Mouse (Mus musculus): ENCODE results near the gene Lpp. TPM values are rescaled to one million over a fixed set of nuclear protein-coding genes. Genes with fewer than 3 reads are reported as not detected.

Gene Lpp
- polyA plus RNA-seq, 1 experiment: not detected

DNA sequence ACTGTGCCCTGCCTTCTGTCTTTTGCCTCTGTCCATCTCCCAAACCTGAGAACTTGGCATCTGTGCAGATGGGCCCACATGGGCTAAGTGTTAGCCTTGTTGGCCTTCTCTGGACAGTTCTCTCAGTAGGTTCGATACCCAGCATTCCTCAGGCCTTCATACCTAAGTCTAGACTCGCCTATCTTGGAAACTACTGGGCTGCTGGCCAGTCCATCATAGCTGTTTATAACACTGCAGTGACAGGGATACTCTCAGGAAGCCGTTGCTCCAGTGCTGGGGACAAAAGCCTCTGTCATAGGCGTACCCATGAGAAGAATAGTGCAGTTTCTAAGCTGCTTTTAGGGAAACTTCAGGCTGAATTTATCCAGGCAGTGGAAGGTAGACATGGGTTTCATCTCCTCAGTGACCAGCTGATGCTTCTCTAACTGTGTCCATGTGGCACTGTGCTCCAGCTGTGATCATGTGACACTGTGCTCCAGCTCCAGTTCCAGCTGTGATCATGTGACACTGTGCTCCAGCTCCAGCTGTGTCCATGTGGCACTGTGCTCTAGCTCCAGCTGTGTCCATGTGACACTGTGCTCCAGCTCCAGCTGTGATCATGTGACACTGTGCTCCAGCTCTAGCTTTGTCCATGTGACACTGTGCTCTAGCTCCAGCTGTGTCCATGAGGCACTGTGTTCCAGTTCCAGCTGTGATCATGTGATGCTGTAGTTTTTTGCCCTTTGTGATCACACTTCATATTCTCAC is 99.1 kb downstream of the Lpp start:
- peaks cover 10% of the 10 kb centered on the region for H3K4me1 ChIP-seq (ENCODE audit: control insufficient read depth, insufficient read depth, low read length)
- no peak overlapping the region for H3K4me3 ChIP-seq (ENCODE audit: insufficient read depth, low read depth, low read length)
- 87% methylated on average over 4 of the region's 4 CpGs for WGBS
- TF ChIP-seq POLR2A (IDR thresholded peaks at IDR 0.05; ENCODE audit: insufficient read depth, low read depth, low read length) (no peak), CTCF (IDR thresholded peaks at IDR 0.05; ENCODE audit: insufficient read depth, low read depth, low read length) (no peak)
- no peak overlapping the region for H3K27ac ChIP-seq (ENCODE audit: insufficient read depth, low read depth, low read length)

DNA sequence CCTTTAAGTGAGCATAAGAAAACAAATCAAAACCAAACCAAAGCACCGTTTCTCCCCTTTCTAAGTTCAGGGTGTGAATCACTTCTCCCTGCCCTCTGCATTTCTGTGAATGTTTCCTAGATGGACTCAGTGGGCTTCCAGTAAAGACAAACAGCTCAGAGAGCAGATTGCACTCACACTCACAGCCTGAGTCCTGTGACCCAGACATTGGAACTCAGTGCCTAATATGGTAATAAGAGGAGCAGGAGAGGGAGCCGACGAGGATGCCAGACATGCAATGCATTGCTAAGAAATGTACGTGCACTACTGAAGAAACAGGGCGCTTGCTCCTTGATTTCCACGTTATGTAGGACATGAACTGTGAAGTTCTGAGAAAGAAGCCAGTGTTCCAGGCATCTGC is 101.2 kb downstream of the Lpp start:
- H3K4me1 ChIP-seq (ENCODE audit: control insufficient read depth, insufficient read depth, low read length): peaks cover 10% of the 10 kb centered on the region
- TF ChIP-seq POLR2A (IDR thresholded peaks at IDR 0.05; ENCODE audit: insufficient read depth, low read depth, low read length): no peak
- no peak overlapping the region for H3K27ac ChIP-seq (ENCODE audit: insufficient read depth, low read depth, low read length)
- 51% methylated on average over 6 of the region's 6 CpGs for WGBS
- H3K4me3 ChIP-seq (ENCODE audit: insufficient read depth, low read depth, low read length): no peak overlapping the region

DNA sequence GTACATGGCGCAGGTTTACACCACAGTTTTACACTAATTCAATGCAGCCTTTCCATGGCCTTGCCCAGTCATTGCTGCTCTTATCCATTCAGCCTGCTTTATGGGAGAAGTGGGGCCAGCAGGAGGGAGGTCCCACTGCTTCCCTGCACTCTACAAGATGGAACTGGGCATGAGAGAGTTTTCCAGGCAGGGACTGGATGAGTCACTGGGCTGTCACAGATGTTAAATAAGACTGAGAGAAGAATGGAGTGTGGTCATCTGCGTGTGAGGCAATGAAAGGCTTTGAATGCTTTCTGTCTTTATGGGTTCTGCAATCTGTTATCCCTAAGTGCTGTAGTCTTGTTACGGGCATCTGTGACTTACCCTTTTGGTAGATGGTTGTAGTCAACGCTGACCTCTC is 102.2 kb downstream of the Lpp start:
- Histone ChIP-seq H3K4me3 (ENCODE audit: insufficient read depth, low read depth, low read length) (no peak overlapping the region), H3K4me1 (ENCODE audit: control insufficient read depth, insufficient read depth, low read length) (peaks cover 10% of the 10 kb centered on the region), H3K27ac (ENCODE audit: insufficient read depth, low read depth, low read length) (no peak overlapping the region)
- 87% methylated on average over 4 of the region's 4 CpGs for WGBS
- no peak for TF ChIP-seq CTCF (IDR thresholded peaks at IDR 0.05; ENCODE audit: insufficient read depth, low read depth, low read length)
- TF ChIP-seq POLR2A (IDR thresholded peaks at IDR 0.05; ENCODE audit: insufficient read depth, low read depth, low read length): no peak

DNA sequence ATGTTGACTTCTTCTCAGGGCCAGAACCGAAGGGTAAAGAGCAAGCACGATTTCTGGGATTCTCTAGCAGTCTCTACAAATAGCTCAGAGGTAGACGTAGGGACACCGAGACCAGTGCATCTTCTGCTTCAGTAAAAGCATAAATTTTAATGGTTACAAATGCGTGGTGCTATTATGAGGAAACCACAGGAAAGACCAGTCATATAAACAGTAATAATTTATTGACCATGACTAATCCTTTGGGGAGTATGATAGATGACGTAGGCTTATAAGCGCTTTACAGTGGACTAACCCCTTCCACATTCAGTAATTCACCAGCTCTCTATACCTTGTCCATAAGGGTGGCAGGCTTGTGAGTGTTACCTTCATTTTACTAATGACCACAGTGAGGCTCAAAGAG is 103.3 kb downstream of the Lpp start:
- Histone ChIP-seq H3K4me3 (ENCODE audit: insufficient read depth, low read depth, low read length) (no peak overlapping the region), H3K4me1 (ENCODE audit: control insufficient read depth, insufficient read depth, low read length) (peaks cover 2% of the 10 kb centered on the region; the same call in 1 of the 2 replicates), H3K27ac (ENCODE audit: insufficient read depth, low read depth, low read length) (no peak overlapping the region)
- WGBS: 96% methylated on average over 7 of the region's 7 CpGs
- TF ChIP-seq POLR2A (IDR thresholded peaks at IDR 0.05; ENCODE audit: insufficient read depth, low read depth, low read length) (no peak), CTCF (IDR thresholded peaks at IDR 0.05; ENCODE audit: insufficient read depth, low read depth, low read length) (no peak)

DNA sequence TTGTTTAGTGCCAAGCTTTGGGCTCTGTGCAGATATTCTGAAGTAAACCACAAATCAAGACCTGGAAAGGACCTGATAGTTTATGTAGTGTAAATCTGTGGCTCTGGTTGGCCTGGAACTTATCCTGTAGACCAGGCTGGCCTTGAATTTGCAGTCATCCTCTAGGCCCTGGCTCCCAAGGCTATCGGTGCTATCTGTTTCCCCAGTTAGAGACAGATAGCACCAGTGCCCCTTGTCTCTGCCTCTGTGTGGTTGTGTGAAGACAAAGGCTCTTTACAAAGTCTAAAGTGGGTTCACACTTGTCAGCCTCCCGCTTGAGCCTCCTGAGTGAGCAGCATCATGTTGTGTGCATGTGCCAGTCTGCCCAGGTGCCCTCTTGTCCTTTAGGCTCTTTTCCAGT is 104.1 kb downstream of the Lpp start:
- no peak overlapping the region for H3K4me3 ChIP-seq (ENCODE audit: insufficient read depth, low read depth, low read length)
- no peak overlapping the region for H3K27ac ChIP-seq (ENCODE audit: insufficient read depth, low read depth, low read length)
- 93% methylated on average over 2 of the region's 2 CpGs for WGBS
- no peak for TF ChIP-seq POLR2A (IDR thresholded peaks at IDR 0.05; ENCODE audit: insufficient read depth, low read depth, low read length)
- TF ChIP-seq CTCF (IDR thresholded peaks at IDR 0.05; ENCODE audit: insufficient read depth, low read depth, low read length): no peak
- peaks cover 2% of the 10 kb centered on the region; the same call in 1 of the 2 replicates for H3K4me1 ChIP-seq (ENCODE audit: control insufficient read depth, insufficient read depth, low read length)

DNA sequence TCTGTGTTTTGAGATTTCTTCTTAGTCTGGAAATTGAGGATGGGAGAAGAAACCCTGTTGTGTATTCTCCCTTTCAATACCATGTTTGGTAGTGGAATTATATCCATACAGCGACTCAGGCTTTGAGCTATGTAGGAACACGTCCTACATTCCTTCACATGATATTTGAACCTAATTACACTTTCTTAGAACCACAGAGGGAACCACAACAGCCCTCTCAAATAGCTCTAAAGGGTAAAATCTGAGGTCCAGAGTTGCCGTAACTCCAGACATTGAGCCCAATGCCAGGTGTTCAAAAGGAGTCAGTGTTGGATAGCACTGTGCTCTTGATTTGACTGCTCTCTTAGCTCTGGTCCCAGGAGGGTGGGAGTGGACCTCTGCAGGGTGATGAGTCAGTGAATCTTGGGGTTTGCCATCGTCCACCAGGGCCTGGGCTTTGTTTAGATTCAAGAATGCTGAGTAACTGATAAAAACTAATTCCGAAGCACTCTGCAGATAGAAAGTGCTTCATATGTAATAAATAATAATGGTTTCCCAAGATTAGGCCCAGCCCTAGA is 104.9 kb downstream of the Lpp start:
- no peak overlapping the region for H3K27ac ChIP-seq (ENCODE audit: insufficient read depth, low read depth, low read length)
- TF ChIP-seq CTCF (IDR thresholded peaks at IDR 0.05; ENCODE audit: insufficient read depth, low read depth, low read length) (no peak), POLR2A (IDR thresholded peaks at IDR 0.05; ENCODE audit: insufficient read depth, low read depth, low read length) (no peak)
- H3K4me1 ChIP-seq (ENCODE audit: control insufficient read depth, insufficient read depth, low read length): peaks cover 2% of the 10 kb centered on the region; the same call in 1 of the 2 replicates
- H3K4me3 ChIP-seq (ENCODE audit: insufficient read depth, low read depth, low read length): no peak overlapping the region
- WGBS: 96% methylated on average over 5 of the region's 5 CpGs

DNA sequence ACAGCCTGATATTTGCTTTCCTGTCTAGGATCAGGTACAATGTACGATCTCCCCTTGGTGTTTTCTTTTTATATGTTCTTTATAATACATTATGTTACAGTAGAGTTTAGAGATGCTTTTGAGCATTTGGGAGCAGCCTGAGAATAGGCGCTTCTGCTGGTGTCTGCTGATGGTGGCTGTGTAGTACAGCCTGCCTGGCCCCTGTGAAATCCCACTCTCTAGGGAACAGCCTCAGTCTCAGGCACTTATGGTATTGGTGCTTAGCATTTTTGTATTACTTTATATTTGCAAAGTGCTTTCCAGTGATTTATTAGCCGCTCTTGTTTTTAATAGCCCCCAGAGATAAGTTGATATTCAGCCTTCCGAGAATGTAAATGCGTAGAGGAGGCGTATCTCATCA is 107.9 kb downstream of the Lpp start:
- no peaks in the 10 kb centered on the region for H3K4me1 ChIP-seq (ENCODE audit: control insufficient read depth, insufficient read depth, low read length)
- no peak overlapping the region for H3K27ac ChIP-seq (ENCODE audit: insufficient read depth, low read depth, low read length)
- 97% methylated on average over 6 of the region's 6 CpGs for WGBS
- TF ChIP-seq POLR2A (IDR thresholded peaks at IDR 0.05; ENCODE audit: insufficient read depth, low read depth, low read length) (no peak), CTCF (IDR thresholded peaks at IDR 0.05; ENCODE audit: insufficient read depth, low read depth, low read length) (no peak)
- no peak overlapping the region for H3K4me3 ChIP-seq (ENCODE audit: insufficient read depth, low read depth, low read length)

DNA sequence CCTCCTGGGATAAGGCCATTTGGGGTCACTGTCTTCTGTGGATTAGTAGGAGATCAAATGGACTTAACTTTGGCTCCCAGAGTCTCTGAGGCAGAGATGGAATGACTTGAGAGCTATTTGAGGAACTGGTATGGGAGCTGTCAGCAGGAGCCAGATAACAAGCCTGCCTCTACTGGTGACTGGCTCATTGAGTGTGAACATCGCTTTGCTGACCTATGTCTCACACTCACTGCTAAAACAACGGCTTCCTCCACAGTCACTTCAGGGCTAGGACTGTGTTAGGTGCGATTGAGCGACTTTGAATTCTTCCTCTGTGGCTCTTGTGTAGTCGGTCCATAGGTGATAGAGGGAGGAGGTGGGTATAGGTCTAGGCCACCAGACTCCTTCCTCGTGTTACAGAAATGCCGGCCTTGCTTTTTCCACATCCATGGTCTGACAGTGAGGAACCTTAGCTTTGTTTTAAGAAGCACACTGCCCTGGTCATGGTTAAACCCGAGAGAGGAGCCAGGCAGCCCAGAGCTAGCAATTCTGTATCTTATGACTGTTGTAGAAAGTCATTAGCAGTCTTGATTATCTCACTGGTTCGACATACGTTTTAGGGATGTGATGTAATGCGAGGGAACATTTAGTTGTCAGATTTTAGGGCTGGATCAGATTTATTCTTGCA is 108.5 kb downstream of the Lpp start:
- H3K4me1 ChIP-seq (ENCODE audit: control insufficient read depth, insufficient read depth, low read length): peaks cover 1% of the 10 kb centered on the region
- no peak overlapping the region for H3K4me3 ChIP-seq (ENCODE audit: insufficient read depth, low read depth, low read length)
- TF ChIP-seq CTCF (IDR thresholded peaks at IDR 0.05; ENCODE audit: insufficient read depth, low read depth, low read length): no peak
- no peak for TF ChIP-seq POLR2A (IDR thresholded peaks at IDR 0.05; ENCODE audit: insufficient read depth, low read depth, low read length)
- WGBS: 92% methylated on average over 11 of the region's 11 CpGs
- no peak overlapping the region for H3K27ac ChIP-seq (ENCODE audit: insufficient read depth, low read depth, low read length)

DNA sequence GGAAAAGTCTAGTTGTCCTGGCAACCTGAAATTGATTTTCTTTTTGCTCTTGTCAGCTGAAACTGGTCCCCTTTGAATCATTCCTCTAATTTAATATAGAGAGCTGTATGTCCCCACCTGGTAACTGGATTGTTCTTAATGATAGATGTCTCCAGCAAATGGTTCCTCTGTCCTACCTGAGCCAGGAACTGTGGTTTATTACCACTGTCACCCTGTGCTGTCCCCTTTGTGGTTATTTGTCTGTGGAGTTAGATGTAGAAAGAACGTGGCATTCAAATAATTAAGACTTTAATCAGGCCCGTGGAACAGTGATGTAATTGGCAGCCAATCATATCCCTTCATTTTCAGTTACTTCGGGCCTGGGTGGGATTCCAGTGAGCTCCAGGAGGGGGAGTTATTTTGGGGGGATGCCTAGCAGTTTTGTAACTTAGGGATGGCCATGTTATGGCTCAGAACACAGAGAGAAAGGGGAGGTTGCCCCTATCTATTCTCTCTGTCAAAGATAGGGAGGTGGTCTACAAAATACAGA is 109.1 kb downstream of the Lpp start:
- no peak overlapping the region for H3K27ac ChIP-seq (ENCODE audit: insufficient read depth, low read depth, low read length)
- no peak for TF ChIP-seq POLR2A (IDR thresholded peaks at IDR 0.05; ENCODE audit: insufficient read depth, low read depth, low read length)
- no peak for TF ChIP-seq CTCF (IDR thresholded peaks at IDR 0.05; ENCODE audit: insufficient read depth, low read depth, low read length)
- peaks cover 3% of the 10 kb centered on the region for H3K4me1 ChIP-seq (ENCODE audit: control insufficient read depth, insufficient read depth, low read length)
- 82% methylated on average over 3 of the region's 3 CpGs for WGBS
- no peak overlapping the region for H3K4me3 ChIP-seq (ENCODE audit: insufficient read depth, low read depth, low read length)
